Mouse (Mus musculus) hindbrain, embryonic 15.5 days (tissue): ENCODE measurements around the gene Kcnk10. TPM values are rescaled to one million over a fixed set of nuclear protein-coding genes. Genes with fewer than 3 reads are reported as not detected.

Experiments
- ATAC-seq: fragments of 200-750 bp; cut with Nextera tagmentation; 2 replicates; pipeline ENCODE4 v1.8.0; 2017; ENCODE audit warnings: low read depth, moderate number of reproducible peaks, moderate TSS enrichment; ENCODE audit not compliant: low FRiP score
- H3K27ac ChIP-seq: fragments of 300-500 bp; sonication (generic); replicated peaks from 2 replicates; pipeline ENCODE4 v1.5.1; 2015; ENCODE audit warnings: mild to moderate bottlenecking, inconsistent platforms
- H3K27me3 ChIP-seq: fragments of 300-500 bp; sonication (generic); 2 replicates; pipeline ENCODE4 v1.6.1; 2015; ENCODE audit warnings: control low read depth, inconsistent platforms
- H3K36me3 ChIP-seq: fragments of 300-500 bp; sonication (generic); 2 replicates; pipeline ENCODE4 v1.6.1; 2015; ENCODE audit warnings: control low read depth, inconsistent platforms
- H3K4me1 ChIP-seq: fragments of 300-500 bp; sonication (generic); replicated peaks from 2 replicates; pipeline ENCODE4 v1.6.1; 2015; ENCODE audit warnings: control low read depth, inconsistent platforms
- H3K4me2 ChIP-seq: fragments of 300-500 bp; sonication (generic); 2 replicates; pipeline ENCODE4 v1.6.1; 2015; ENCODE audit warnings: moderate library complexity, mild to moderate bottlenecking, inconsistent platforms
- H3K4me3 ChIP-seq: fragments of 300-500 bp; sonication (generic); 2 replicates; pipeline ENCODE4 v1.5.1; 2015; ENCODE audit warnings: mild to moderate bottlenecking, inconsistent platforms
- H3K9ac ChIP-seq: fragments of 300-500 bp; sonication (generic); 2 replicates; pipeline ENCODE4 v1.6.1; 2015; ENCODE audit warnings: inconsistent platforms
- H3K9me3 ChIP-seq: fragments of 300-500 bp; sonication (generic); 2 replicates; pipeline ENCODE4 v1.6.1; 2016; ENCODE audit warnings: control low read depth, inconsistent platforms
- WGBS: fragments of 180-500 bp; shearing (Covaris S2); methylation state at CpG from one replicate; pipeline ENCODE4 v1.1.7; 2015; 5-methylcytosine and 5-hydroxymethylcytosine counted together
- polyA plus RNA-seq: library from polyadenylated mRNA; unstranded; fragments of >200 nt; fragmentation: Nextera tagmentation; extraction: Ambion mirVana; gene quantifications from 2 replicates; pipeline ENCODE4 v1.2.1, GENCODE M21; 2015

Kcnk10 gene
- polyA plus RNA-seq, 1 experiment from 2014 or later, result 34.8 TPM

DNA sequence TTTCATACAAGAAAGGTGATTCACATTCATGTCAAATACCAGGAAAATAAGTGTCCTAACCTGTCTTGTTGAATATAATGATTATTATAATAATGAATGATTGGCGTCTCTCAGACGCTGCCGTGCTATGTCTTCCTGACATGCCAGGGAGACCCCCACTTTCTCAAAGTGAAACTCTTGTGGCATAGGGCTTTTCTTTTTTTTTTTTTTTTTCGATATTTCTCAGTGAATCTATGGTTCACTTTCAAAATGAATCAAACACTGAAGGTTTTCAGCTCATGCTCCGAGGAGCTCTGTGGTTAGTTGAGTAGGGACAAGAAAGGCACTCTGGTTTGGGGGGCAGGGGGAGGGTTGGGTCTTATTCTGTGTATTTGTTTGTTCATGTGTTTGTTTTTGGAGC is 22.8 kb upstream of the Kcnk10 start:
- no peak overlapping the region for H3K4me3 ChIP-seq
- H3K4me2 ChIP-seq, result no peak overlapping the region
- no peaks in the 10 kb centered on the region for H3K36me3 ChIP-seq
- ATAC-seq, result no peak
- H3K4me1 ChIP-seq, result no peaks in the 10 kb centered on the region
- no peak overlapping the region for H3K9ac ChIP-seq
- H3K27me3 ChIP-seq, result no peaks in the 10 kb centered on the region
- no peaks in the 10 kb centered on the region for H3K9me3 ChIP-seq
- H3K27ac ChIP-seq, result no peak overlapping the region
- WGBS, result 86% methylated on average over 5 of the region's 5 CpGs

DNA sequence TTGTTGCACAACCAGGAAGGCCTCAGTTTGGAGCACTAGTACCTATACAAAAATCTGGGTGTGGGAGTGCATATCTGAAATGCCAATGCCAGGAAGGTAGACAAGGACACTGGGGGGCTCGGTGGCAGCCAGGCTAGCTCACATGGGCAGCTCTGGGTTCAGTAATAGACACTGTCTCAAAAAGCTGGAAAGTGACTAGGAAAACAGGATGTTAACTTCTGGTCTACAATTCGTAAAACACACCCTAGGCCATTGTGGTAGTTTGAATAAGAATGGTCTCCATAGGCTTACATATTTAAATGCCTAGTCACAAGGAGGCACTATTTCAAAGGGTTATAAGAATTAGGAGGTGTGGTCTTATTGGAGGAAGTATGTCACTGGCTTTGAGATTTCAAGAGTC is 12.9 kb upstream of the Kcnk10 start:
- 97% methylated on average over 2 of the region's 2 CpGs for WGBS
- Histone ChIP-seq H3K4me1 (no peaks in the 10 kb centered on the region), H3K4me2 (no peak overlapping the region), H3K9ac (no peak overlapping the region), H3K27ac (no peak overlapping the region), H3K27me3 (no peaks in the 10 kb centered on the region), H3K36me3 (no peaks in the 10 kb centered on the region), H3K4me3 (no peak overlapping the region), H3K9me3 (no peaks in the 10 kb centered on the region; the same call in 1 of the 2 replicates)
- no peak for ATAC-seq

DNA sequence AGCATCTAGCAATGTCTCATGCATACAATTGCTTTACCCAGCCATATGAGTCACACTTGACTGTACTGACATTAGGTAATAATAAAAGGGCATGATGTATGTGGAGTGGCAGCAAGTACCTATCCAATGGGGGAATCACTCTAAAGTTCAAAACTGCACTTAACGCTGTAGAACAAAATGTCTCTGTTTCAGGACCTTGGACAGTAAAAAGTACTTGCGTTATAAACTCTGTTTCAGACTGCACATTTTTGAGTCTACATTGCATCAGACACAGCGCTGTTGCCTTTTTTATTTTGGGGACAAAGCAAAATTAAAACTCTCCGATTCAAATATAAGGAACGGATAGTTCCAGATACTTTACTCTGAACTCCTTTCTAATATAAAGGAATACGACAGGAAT is 10.5 kb upstream of the Kcnk10 start:
- no peak overlapping the region for H3K9ac ChIP-seq

DNA sequence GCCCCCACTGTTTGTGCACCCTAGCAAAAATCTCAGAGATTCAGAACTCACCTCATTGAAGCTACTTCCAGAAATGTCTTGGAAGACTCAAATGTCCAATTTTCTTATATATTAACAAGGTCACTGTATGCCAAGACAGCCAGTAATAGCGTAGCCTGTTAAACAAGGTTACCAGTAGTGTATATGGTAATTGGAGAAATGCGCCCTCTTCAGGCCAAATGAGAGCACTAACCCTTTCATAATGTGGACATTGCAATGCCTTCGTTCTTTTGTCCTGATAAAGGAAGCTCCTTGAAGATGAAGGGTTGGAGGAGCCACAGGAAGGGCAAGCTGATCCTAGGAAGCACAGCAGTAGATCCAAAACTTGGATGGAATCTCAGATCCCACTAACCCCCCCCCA is 7.2 kb upstream of the Kcnk10 start:
- Histone ChIP-seq H3K4me2 (no peak overlapping the region), H3K36me3 (no peaks in the 10 kb centered on the region), H3K9me3 (no peaks in the 10 kb centered on the region), H3K4me1 (no peaks in the 10 kb centered on the region), H3K27me3 (no peaks in the 10 kb centered on the region), H3K27ac (no peak overlapping the region), H3K4me3 (no peak overlapping the region), H3K9ac (no peak overlapping the region)
- WGBS, result 47% methylated on average over 3 of the region's 3 CpGs
- no peak for ATAC-seq

More for the DNA sequence above, 10.5 kb upstream of the Kcnk10 start:
- Histone ChIP-seq H3K4me1 (no peaks in the 10 kb centered on the region), H3K4me2 (no peak overlapping the region), H3K27ac (no peak overlapping the region), H3K4me3 (no peak overlapping the region), H3K36me3 (no peaks in the 10 kb centered on the region), H3K9me3 (no peaks in the 10 kb centered on the region; the same call in 1 of the 2 replicates), H3K27me3 (no peaks in the 10 kb centered on the region)
- ATAC-seq, result no peak
- 80% methylated on average over 6 of the region's 6 CpGs for WGBS

DNA sequence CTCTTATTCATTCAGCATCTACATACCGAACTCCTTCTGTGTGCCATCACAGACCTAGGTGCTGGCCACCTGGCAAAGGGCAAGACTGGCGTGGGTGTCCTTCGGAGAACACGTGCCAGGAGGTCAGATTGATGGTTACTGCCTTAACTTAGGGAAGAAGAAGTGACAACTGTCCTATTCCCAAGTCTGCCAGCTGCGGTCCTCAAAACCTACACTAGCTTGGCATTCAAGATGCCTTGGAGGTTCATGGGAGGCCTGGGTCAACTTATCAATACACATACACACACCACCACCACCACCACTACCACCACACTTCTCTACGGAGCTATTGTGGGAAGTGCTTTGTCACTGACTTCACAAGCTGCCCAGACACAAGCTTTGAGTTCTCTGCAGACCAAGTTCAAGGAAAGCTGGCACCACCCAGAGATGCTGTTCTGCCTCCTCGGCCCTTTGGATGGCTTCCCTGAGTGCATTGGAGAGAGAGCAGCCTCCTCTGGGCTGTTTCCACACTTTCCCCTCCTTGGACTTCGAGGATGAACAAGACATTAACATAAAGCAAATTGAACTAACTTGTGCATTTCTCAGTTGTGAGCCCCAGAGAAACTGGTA is 2.1 kb downstream of the Kcnk10 start:
- H3K9ac ChIP-seq, result peak overlapping the region; percentile 68; the same call in 1 of the 2 replicates
- H3K4me3 ChIP-seq, result peak overlapping the region; percentile 62
- WGBS, result 52% methylated on average over 8 of the region's 8 CpGs

DNA sequence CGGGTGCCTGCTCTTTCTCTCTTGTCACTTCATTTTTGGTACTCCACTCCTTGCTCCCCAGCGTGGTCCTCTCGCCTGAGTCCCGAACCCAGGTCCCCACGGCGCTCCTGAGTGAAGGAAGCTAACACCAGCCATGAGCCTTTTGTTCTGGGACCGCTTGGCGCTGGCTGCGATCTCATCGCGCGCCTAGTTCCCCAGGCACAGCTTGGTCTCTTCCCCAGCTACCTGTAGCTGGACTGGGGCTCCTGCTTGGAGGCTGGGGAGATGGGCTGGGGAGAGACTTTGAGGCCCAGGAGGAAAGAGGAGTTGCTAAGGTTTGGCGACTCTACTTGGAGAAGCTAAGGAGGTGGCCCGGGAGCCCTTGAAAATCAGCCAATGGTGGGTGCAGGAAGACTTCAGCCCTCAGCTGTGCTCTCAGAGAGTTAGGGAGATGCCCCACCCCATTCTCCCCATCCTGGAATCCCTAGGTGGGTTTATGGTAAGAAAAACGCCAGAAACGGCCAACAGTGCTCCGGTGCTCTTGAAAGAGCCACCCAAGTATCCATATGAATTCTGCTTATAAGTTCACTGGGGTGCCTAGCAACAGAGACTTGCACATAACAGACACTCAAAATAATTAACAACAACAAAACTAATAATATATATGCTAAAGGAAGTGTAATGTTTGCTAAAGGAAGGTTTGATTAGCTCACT is 2.8 kb downstream of the Kcnk10 start:
- Histone ChIP-seq H3K4me2 (peak overlapping the region; percentile 90), H3K27ac (peak overlapping the region; percentile 97), H3K36me3 (no peaks in the 10 kb centered on the region), H3K9ac (peak overlapping the region; percentile 68), H3K4me3 (peak overlapping the region; percentile 62), H3K9me3 (no peaks in the 10 kb centered on the region), H3K4me1 (peaks cover 56% of the 10 kb centered on the region), H3K27me3 (no peaks in the 10 kb centered on the region)
- ATAC-seq, result peak; percentile 12
- WGBS, result 7% methylated on average over 17 of the region's 17 CpGs

More for the DNA sequence above, 2.1 kb downstream of the Kcnk10 start:
- Histone ChIP-seq H3K27ac (0 out of 2 replicates have a peak overlapping the region, but pooled peaks have one; percentile 97), H3K9me3 (no peaks in the 10 kb centered on the region), H3K36me3 (no peaks in the 10 kb centered on the region), H3K4me2 (peak overlapping the region; percentile 90), H3K4me1 (peaks cover 51% of the 10 kb centered on the region), H3K27me3 (no peaks in the 10 kb centered on the region)
- ATAC-seq, result no peak

DNA sequence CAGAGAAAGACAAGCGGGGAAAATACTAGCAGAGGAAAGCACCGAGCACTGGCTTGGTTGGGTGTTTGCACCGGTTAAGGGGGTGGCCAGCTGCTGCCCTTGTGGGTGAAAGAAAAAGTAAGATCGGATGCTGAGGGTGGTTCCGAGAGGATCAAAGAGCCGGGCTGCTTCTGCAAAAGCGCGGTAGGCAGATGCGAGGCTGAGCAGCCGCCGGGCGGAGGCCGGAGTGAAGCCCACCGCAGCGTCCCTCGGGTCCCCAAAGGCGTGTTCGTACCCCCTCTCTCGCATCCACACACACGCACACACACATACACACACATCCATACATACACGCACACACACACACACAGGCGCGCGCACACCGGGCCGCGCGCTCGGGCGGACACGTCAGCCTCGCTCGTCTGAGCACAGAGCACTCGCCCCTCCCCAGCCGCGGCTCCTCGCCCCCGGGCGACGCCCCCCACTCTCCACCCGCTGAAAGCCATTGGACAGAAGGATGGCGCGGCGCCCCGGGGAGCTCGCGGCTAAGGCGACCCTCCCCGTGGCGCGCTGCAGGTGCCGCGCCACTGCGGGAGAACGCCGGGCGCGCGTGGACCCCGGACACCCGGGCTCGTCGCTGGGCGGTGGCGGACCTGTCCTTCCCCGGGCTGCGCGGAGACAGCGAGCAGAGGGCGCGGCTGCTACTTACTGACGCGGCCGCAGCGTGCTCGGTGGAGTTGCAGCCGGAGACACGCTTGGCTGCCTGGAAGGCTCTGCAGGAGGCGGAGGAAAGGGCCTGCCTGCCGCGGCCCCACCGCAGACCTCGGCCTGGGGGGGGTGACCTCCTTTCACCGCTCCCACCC is 3.5 kb downstream of the Kcnk10 start:
- Histone ChIP-seq H3K9me3 (no peaks in the 10 kb centered on the region), H3K27me3 (no peaks in the 10 kb centered on the region), H3K4me2 (peak overlapping the region; percentile 90), H3K4me1 (peaks cover 64% of the 10 kb centered on the region), H3K36me3 (no peaks in the 10 kb centered on the region), H3K27ac (peak overlapping the region; percentile 97), H3K4me3 (peak overlapping the region; percentile 62), H3K9ac (peak overlapping the region; percentile 68)
- under 1% methylated on average over 78 of the region's 84 CpGs for WGBS
- peak; percentile 92 for ATAC-seq

DNA sequence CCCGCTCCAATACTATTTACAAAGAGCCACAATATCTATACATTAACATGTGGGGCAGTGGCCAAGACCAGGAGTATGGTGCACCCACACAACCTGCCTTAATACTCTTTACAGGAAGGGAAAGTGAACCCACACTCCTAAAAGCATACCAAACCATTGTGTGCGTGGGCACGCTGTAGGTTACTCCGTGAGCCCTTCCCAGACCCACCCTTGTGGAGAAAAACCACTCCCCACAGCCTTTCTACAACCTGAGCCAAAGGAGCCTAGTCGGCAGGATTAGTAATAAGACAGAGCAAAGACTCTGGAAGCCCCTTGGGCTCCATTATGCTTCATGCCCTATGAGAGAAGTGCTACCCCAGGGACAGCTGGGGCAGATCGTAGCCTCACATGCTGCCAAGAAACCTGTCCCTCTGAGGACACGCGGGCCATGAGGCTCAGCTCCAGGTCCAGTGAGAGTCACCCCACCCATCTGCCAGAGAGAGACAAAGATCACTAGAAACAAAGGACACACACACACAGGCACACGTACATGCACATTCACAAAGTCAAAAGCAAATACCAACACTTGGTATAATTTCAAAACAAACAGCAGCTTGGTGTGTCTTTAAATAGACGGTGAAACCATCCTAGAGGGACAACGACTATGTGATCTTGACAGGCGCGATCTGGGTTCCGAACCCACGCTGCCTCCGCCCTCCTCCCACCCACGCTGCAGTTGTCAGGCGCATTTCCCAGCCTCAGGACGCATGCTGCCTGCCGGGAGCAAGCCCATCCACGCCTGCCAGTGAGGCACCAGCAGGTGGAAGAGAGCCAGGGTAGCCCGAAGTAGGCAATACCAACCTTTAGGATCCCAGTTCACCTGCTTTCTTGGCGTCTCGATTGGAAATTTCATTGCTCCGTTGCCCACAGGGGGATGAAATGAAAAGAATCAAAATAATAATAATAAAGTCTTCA is 4.5 kb downstream of the Kcnk10 start:
- peak overlapping the region; percentile 97 for H3K27ac ChIP-seq
- H3K36me3 ChIP-seq, result no peaks in the 10 kb centered on the region
- peak overlapping the region; percentile 68 for H3K9ac ChIP-seq
- H3K4me1 ChIP-seq, result peaks cover 73% of the 10 kb centered on the region
- 4% methylated on average over 25 of the region's 25 CpGs for WGBS
- no peaks in the 10 kb centered on the region for H3K27me3 ChIP-seq
- H3K4me2 ChIP-seq, result peak overlapping the region; percentile 90
- peak; percentile 32; the same call in 1 of the 2 replicates for ATAC-seq
- peak overlapping the region; percentile 62 for H3K4me3 ChIP-seq
- no peaks in the 10 kb centered on the region for H3K9me3 ChIP-seq

DNA sequence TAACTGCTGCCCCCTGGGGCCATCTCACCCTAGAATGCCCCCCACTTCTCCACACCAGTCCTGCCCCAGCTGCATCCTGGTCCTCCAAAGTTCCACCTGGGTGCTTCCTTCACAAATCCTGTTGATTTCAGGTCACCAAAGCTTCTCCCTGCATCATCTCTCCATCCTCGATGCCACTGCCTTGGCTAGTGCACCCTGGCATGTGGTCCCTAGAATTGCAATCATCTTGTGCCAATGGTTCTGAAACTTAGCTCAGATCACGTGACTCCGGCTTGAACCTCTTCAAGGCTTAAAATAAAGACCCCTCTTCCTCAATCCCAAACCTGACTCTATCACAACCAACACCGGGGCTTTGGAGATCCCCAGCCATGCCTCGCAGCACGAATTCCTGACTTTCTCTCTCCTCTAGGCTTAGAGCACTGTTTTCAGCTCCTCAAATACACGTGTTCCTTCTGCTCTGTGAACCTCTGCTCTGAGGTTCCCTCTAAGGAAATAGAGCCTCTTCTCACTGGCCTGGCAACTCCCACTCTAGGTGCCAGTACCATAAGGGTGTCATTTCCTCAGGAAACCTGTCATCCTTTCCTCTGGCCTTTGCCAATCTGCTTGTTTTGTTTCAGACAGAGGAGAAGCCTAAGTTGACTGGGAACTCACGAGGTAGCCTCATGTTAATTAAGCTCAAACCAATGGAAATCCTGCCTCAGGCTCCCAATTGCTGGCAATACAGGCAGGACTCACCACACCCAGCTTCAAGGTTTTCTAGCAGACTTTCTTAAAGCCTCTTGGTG is 6.0 kb downstream of the Kcnk10 start:
- Histone ChIP-seq H3K9me3 (no peaks in the 10 kb centered on the region), H3K36me3 (no peaks in the 10 kb centered on the region), H3K4me1 (peaks cover 68% of the 10 kb centered on the region), H3K9ac (peak overlapping the region; percentile 68), H3K27ac (peak overlapping the region; percentile 63), H3K4me2 (peak overlapping the region; percentile 90), H3K27me3 (no peaks in the 10 kb centered on the region), H3K4me3 (peak overlapping the region; percentile 62)
- WGBS, result 32% methylated on average over 8 of the region's 8 CpGs
- ATAC-seq, result no peak

DNA sequence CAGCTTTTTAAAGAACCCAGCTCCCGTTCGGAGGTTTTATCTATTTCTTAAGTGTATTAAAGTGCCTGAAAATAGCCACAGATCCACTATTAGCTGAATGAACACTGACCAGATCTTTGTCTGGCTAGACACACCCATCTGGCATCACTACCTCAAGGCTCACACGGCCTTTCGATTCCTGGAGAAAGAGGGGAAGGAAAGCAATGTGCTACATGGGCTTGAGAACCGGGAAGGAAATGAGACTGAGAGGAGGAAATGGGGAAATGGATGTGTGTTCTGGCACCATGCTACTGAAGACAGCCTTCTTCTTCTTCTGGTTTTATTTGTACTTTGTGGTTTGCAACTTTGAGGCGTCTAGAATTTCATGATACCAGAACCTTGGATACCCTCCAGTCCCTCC is 8.7 kb downstream of the Kcnk10 start:
- Histone ChIP-seq H3K27me3 (no peaks in the 10 kb centered on the region), H3K4me2 (no peak overlapping the region), H3K4me1 (peaks cover 65% of the 10 kb centered on the region), H3K9ac (no peak overlapping the region), H3K4me3 (no peak overlapping the region), H3K9me3 (no peaks in the 10 kb centered on the region), H3K27ac (no peak overlapping the region), H3K36me3 (no peaks in the 10 kb centered on the region)
- no peak for ATAC-seq
- WGBS, result 81% methylated on average over 6 of the region's 6 CpGs

DNA sequence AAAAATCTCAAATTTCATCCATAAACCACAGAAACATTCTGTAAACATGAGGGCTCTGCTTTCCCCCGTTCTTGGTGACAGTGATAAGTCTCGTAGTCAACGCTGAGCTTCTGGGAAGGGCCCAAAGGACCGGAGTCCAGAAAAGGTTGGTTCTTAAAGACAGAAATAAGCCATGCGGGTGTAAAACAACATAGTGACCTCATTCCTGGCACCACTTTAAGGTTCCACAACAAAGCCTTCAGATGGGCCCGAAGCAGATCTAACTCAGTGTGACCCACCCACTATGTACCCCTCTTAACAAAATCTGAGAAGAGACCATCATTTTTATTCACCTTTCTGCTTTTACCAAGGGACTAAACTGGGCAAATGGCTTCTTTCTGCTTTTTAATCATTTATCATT is 10.2 kb downstream of the Kcnk10 start:
- no peak overlapping the region for H3K27ac ChIP-seq
- no peak overlapping the region for H3K4me3 ChIP-seq
- no peaks in the 10 kb centered on the region for H3K36me3 ChIP-seq
- 85% methylated on average over 6 of the region's 6 CpGs for WGBS
- H3K27me3 ChIP-seq, result no peaks in the 10 kb centered on the region
- no peak for ATAC-seq
- no peak overlapping the region for H3K4me2 ChIP-seq
- peaks cover 75% of the 10 kb centered on the region for H3K4me1 ChIP-seq
- no peaks in the 10 kb centered on the region for H3K9me3 ChIP-seq
- H3K9ac ChIP-seq, result no peak overlapping the region
